Mouse (Mus musculus) neural tube, embryonic 15.5 days (tissue): ENCODE measurements around the gene Anxa11. TPM values are rescaled to one million over a fixed set of nuclear protein-coding genes. Genes with fewer than 3 reads are reported as not detected.

Experiments
- ATAC-seq: fragments of 200-750 bp; cut with Nextera tagmentation; 2 replicates; pipeline ENCODE4 v1.8.0; 2017; ENCODE audit warnings: mild to moderate bottlenecking, moderate TSS enrichment, moderate library complexity; ENCODE audit not compliant: low FRiP score
- H3K27ac ChIP-seq: fragments of 300-500 bp; sonication (generic); replicated peaks from 2 replicates; pipeline ENCODE4 v1.5.1; 2015; ENCODE audit warnings: mild to moderate bottlenecking, inconsistent platforms
- H3K27me3 ChIP-seq: fragments of 300-500 bp; sonication (generic); replicated peaks from 2 replicates; pipeline ENCODE4 v1.6.1; 2015; ENCODE audit warnings: inconsistent platforms
- H3K36me3 ChIP-seq: fragments of 300-500 bp; sonication (generic); 2 replicates; pipeline ENCODE4 v1.6.1; 2015; ENCODE audit warnings: inconsistent platforms
- H3K4me1 ChIP-seq: fragments of 300-500 bp; sonication (generic); 2 replicates; pipeline ENCODE4 v1.6.1; 2015; ENCODE audit warnings: inconsistent platforms
- H3K4me2 ChIP-seq: fragments of 300-500 bp; sonication (generic); 2 replicates; pipeline ENCODE4 v1.6.1; 2015; ENCODE audit warnings: inconsistent platforms, mild to moderate bottlenecking, moderate library complexity
- H3K4me3 ChIP-seq: fragments of 300-500 bp; sonication (generic); replicated peaks from 2 replicates; pipeline ENCODE4 v1.5.1; 2015; ENCODE audit warnings: mild to moderate bottlenecking, inconsistent platforms
- H3K9ac ChIP-seq: fragments of 300-500 bp; sonication (generic); replicated peaks from 2 replicates; pipeline ENCODE4 v1.6.1; 2015; ENCODE audit warnings: mild to moderate bottlenecking, inconsistent platforms
- H3K9me3 ChIP-seq: fragments of 300-500 bp; sonication (generic); replicated peaks from 2 replicates; pipeline ENCODE4 v1.6.1; 2016; ENCODE audit warnings: inconsistent platforms
- WGBS: fragments of 180-500 bp; shearing (Covaris S2); methylation state at CpG from one replicate; pipeline ENCODE4 v1.1.7; 2015; ENCODE audit warnings: mixed read lengths; 5-methylcytosine and 5-hydroxymethylcytosine counted together
- polyA plus RNA-seq: library from polyadenylated mRNA; unstranded; fragments of >200 nt; fragmentation: Nextera tagmentation; extraction: Ambion mirVana; gene quantifications from 2 replicates; pipeline ENCODE4 v1.2.1, GENCODE M21; 2015

Anxa11 gene
- polyA plus RNA-seq, 1 experiment from 2014 or later, result 2.3 TPM

DNA sequence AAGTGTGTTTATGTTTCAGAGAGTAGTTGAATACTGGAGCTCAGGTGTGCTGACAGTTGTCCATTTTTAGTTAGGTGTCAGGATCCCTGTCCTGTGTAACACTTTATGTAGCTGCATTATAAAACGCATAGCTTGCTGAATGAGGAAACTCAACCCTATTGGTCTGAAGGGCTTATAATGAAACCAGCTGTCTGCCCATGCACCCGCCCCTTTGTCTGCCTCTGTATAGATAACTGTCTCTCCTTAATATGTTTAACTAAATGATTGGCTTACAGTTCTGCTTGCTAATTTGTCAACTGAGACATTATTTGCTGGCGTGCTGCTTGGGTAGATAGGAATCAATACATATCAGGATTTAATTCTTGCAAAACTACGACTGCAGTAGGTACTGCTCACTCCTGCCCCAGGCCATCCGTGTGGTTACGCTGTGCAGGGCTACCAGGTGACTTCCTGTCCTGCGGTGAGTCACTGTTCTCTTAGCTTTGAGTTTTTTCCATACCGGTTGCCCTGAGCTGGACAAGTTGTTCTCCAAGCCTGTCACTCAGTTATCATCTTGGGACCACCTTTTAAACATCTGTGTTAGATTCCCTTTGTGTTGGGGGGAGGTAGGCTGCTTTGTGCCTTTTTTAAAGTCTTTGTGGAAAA lies 13.4 kb downstream of the Anxa11 start:
- WGBS, result 80% methylated on average over 8 of the region's 8 CpGs
- Histone ChIP-seq H3K36me3 (no peaks in the 10 kb centered on the region), H3K9ac (no peak overlapping the region), H3K4me1 (no peaks in the 10 kb centered on the region), H3K4me3 (no peak overlapping the region), H3K4me2 (no peak overlapping the region), H3K27ac (no peak overlapping the region), H3K27me3 (no peaks in the 10 kb centered on the region), H3K9me3 (no peaks in the 10 kb centered on the region)
- no peak for ATAC-seq

DNA sequence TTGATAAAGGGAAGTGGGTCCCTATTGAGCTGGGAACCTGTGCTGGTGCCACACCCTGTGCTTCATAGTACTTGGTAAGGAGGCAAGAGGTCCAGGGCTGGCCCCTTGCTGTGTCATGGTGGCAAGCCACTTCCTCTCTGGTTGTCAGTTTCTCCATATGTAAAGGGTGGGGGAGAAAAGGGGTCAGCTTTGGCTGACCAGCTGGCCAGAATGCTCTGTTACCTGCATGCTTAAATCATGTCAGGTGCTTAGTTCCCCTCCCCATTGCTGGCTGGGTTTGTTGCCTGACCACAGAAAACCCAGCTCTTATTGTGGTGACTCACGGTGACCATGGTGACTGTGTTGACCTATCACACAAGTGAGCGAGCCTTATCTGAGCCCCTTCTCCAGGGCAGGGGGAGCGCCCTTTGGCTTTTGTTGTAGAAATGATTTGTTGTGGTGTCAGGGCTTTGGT lies 15.2 kb downstream of the Anxa11 start:
- no peak overlapping the region for H3K4me2 ChIP-seq
- no peak overlapping the region for H3K27ac ChIP-seq
- no peak overlapping the region for H3K9ac ChIP-seq
- no peaks in the 10 kb centered on the region for H3K9me3 ChIP-seq
- H3K36me3 ChIP-seq, result no peaks in the 10 kb centered on the region
- no peaks in the 10 kb centered on the region for H3K27me3 ChIP-seq
- no peak overlapping the region for H3K4me3 ChIP-seq
- no peak for ATAC-seq
- 39% methylated on average over 3 of the region's 3 CpGs for WGBS
- no peaks in the 10 kb centered on the region for H3K4me1 ChIP-seq

DNA sequence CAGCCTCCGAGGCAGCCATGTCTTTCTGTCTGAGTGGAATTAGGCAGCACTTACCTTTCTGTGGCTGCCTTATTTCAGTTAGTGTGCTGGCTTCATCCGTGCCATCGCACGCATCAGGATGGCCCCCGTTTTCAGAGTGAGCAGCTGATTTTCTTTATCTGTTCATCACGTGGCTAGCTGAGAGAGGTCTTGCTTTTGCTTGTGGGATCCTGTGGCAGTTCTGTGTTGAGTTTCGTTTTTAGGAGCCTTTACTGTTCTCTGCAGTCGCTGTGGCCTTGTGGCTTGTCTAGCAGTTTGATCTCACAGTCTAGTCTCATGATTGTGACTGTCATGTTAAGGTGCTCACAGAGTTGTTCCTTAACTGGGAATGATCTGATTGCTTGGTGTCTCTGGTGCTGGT lies 16.0 kb downstream of the Anxa11 start:
- H3K4me1 ChIP-seq, result no peaks in the 10 kb centered on the region
- no peak for ATAC-seq
- no peak overlapping the region for H3K9ac ChIP-seq
- H3K36me3 ChIP-seq, result no peaks in the 10 kb centered on the region
- H3K4me3 ChIP-seq, result no peak overlapping the region
- H3K9me3 ChIP-seq, result no peaks in the 10 kb centered on the region
- no peak overlapping the region for H3K27ac ChIP-seq
- WGBS, result 90% methylated on average over 8 of the region's 8 CpGs
- no peak overlapping the region for H3K4me2 ChIP-seq
- H3K27me3 ChIP-seq, result no peaks in the 10 kb centered on the region

DNA sequence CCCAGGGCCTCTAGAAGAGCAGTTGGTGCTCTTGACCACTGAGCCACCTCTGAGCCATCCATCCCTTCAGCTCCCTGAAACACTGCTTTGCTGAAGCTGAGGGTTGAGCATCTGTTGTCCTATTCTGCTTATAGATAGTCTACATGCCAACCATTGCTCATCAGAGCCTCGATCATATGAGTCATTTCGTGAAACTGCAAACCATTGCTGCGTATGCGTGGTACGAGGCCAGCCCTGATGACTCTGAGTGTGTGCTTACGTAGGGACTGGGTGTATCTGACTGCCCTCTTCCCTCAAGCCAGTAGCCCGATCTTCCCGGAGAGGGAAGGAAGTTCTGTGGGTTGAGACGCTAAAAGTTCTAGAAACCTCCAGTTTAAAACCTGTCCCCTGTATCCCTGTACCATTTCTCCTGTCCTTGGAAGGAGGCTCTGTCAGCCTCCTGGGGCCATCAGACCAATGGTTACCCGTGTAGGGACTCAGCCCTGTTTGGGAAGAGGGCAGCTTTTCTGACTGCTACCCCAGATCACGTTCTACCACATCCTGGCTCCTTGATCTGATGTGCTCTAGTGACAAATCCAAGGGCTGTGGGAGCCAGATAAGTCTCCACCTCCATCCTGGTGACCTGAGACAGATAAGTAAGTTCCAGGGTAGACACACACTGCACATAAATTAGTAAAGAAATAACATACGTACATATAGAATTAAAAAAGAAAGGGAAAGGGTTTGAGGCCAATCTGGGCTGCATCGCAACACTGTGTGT lies 20.0 kb downstream of the Anxa11 start:
- WGBS, result 89% methylated on average over 13 of the region's 13 CpGs
- no peaks in the 10 kb centered on the region for H3K4me1 ChIP-seq
- no peaks in the 10 kb centered on the region for H3K36me3 ChIP-seq

DNA sequence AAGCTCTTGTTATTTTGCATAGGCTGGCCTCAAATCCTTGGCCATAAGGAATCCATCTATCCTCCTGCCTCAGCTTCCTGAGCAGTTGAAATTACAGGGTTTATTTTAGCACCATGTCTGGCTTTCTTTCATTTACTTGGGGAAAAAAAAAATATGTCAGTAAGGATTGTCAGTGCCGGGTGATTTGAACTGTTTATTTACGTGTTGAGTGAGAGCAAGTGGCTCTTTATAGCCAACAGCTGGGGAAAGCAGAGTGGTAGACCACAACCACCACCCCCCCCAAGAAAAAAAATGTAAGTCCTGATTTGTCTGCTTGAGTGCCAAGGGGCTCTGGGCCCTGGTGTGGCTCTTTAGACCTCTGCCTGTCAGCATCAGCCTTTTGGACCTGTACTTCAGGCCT lies 21.8 kb downstream of the Anxa11 start:
- no peaks in the 10 kb centered on the region for H3K36me3 ChIP-seq
- H3K9ac ChIP-seq, result no peak overlapping the region
- no peak overlapping the region for H3K27ac ChIP-seq
- no peaks in the 10 kb centered on the region for H3K27me3 ChIP-seq
- no peak for ATAC-seq
- H3K4me1 ChIP-seq, result no peaks in the 10 kb centered on the region
- no peak overlapping the region for H3K4me3 ChIP-seq
- 80% methylated on average over 2 of the region's 2 CpGs for WGBS
- no peak overlapping the region for H3K4me2 ChIP-seq
- H3K9me3 ChIP-seq, result no peaks in the 10 kb centered on the region

More for the DNA sequence above, 20.0 kb downstream of the Anxa11 start:
- Histone ChIP-seq H3K9me3 (no peaks in the 10 kb centered on the region), H3K4me2 (no peak overlapping the region), H3K4me3 (no peak overlapping the region), H3K27ac (no peak overlapping the region), H3K9ac (no peak overlapping the region), H3K27me3 (no peaks in the 10 kb centered on the region)
- no peak for ATAC-seq

DNA sequence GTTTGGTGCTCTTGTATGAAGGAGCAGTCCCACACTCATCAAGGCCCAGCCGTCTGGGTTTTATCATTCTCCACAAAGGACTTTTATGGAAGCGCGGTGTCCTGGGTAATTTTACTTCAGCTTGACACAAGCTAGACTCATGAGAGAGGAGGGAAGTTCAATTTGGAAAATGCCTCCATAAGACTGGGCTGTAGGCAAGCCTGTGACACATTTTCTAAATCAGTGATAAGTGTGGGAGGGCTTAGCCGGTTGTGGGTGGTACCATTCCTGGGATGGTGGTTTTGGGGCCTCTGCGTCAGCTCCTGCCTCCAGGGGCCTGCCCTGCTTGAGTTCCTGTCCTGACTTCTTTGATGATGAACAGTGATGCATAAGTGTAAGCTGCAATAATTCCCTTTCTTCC lies 23.3 kb downstream of the Anxa11 start:
- no peak overlapping the region for H3K27ac ChIP-seq
- WGBS, result 84% methylated on average over 5 of the region's 5 CpGs
- no peaks in the 10 kb centered on the region for H3K4me1 ChIP-seq
- no peaks in the 10 kb centered on the region for H3K27me3 ChIP-seq
- ATAC-seq, result no peak
- no peaks in the 10 kb centered on the region for H3K9me3 ChIP-seq
- no peak overlapping the region for H3K9ac ChIP-seq
- no peak overlapping the region for H3K4me2 ChIP-seq
- H3K36me3 ChIP-seq, result no peaks in the 10 kb centered on the region
- no peak overlapping the region for H3K4me3 ChIP-seq

DNA sequence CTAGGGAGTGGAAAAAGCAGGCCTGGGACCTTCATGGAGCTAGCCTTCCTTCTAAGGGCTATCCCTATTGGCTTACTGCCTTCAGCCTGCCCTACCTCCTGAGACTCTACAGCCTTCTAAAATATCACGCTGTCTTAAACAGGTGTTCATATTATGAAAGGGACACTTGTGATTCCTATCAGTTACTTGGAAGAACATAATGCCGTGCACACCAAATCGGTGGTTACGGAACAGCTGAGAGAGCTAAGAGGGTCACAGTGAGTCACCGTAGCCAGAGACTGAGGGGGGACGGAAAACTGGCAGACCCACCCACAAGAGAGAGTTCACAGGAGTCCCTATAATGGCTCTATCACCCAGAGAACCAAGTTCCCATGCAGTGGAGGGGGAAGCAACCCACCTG lies 24.4 kb downstream of the Anxa11 start:
- no peak overlapping the region for H3K4me3 ChIP-seq
- 87% methylated on average over 6 of the region's 6 CpGs for WGBS
- H3K4me1 ChIP-seq, result no peaks in the 10 kb centered on the region
- H3K27me3 ChIP-seq, result no peaks in the 10 kb centered on the region
- H3K36me3 ChIP-seq, result no peaks in the 10 kb centered on the region
- H3K9me3 ChIP-seq, result no peaks in the 10 kb centered on the region
- ATAC-seq, result no peak
- no peak overlapping the region for H3K4me2 ChIP-seq
- H3K9ac ChIP-seq, result no peak overlapping the region
- no peak overlapping the region for H3K27ac ChIP-seq

DNA sequence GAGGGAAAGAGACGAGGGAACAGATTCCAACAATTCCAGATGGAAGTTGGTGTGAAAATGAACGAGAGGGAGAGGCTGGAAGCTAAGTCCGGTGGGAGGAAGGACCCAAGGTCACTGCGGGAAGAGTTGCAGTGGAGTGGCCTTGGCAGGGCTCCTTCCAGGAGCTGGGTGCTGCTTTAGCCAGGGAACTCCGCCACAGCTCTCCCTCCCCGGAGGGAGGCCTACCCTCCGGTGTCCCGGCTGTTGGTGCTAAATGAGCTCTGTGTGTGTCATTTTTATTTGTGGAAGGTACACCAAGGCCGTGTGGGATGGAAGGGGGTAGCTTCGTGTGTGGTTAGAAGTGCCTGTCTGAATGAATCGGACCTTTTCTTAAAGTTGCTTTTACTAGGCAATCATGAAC lies 24.9 kb downstream of the Anxa11 start:
- no peak overlapping the region for H3K27ac ChIP-seq
- no peak for ATAC-seq
- no peaks in the 10 kb centered on the region for H3K9me3 ChIP-seq
- no peak overlapping the region for H3K9ac ChIP-seq
- no peaks in the 10 kb centered on the region for H3K27me3 ChIP-seq
- no peak overlapping the region for H3K4me2 ChIP-seq
- H3K4me3 ChIP-seq, result no peak overlapping the region
- 80% methylated on average over 11 of the region's 11 CpGs for WGBS
- no peaks in the 10 kb centered on the region for H3K36me3 ChIP-seq
- no peaks in the 10 kb centered on the region for H3K4me1 ChIP-seq

DNA sequence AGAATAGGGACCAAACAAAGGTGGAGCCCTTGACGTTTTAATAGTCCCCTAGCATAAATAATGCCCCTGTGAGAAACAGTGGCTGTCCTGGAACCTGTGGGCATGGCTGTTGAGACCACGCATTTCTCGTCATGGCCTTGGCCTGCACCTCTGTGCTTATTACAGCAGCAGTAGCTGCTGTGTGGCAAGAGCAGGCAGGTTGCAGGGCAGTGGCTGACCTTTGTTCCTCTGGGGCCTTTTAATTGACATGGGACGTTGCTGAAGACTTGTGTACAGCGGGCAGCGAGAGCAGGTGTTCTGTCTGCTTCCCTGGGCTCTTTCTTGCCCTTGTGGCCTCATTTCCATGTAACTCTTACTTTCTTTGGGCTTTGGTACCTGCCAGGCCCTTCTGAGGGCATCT lies 25.9 kb downstream of the Anxa11 start:
- H3K36me3 ChIP-seq, result no peaks in the 10 kb centered on the region
- H3K4me2 ChIP-seq, result no peak overlapping the region
- H3K27ac ChIP-seq, result no peak overlapping the region
- H3K9me3 ChIP-seq, result no peaks in the 10 kb centered on the region
- WGBS, result 63% methylated on average over 6 of the region's 6 CpGs
- no peak overlapping the region for H3K9ac ChIP-seq
- H3K4me1 ChIP-seq, result peaks cover 3% of the 10 kb centered on the region; the same call in 1 of the 2 replicates
- no peak overlapping the region for H3K4me3 ChIP-seq
- no peak for ATAC-seq
- H3K27me3 ChIP-seq, result no peaks in the 10 kb centered on the region

DNA sequence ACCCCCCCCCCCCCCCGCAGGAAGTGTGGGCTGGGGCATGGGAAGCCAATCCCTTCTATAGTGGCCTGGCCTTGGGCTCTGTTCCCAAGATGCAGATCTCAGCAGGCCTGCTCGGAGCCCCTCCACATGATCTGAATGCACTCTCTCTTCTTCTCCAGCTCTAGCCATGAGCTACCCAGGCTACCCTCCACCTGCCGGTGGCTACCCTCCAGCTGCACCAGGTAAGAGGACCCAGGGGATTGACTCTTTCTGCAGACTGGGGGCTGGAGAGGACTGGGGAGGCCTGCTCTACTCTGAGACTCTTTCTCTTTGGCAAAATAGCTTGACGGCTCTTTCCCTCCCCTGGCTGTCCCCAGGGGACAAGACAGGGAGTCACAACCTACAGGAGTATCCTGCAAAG lies 26.8 kb downstream of the Anxa11 start:
- H3K4me2 ChIP-seq, result no peak overlapping the region
- H3K36me3 ChIP-seq, result no peaks in the 10 kb centered on the region
- H3K9me3 ChIP-seq, result no peaks in the 10 kb centered on the region
- no peaks in the 10 kb centered on the region for H3K27me3 ChIP-seq
- WGBS, result 69% methylated on average over 3 of the region's 4 CpGs
- peaks cover 7% of the 10 kb centered on the region; the same call in 1 of the 2 replicates for H3K4me1 ChIP-seq
- H3K9ac ChIP-seq, result no peak overlapping the region
- no peak overlapping the region for H3K4me3 ChIP-seq
- no peak for ATAC-seq
- no peak overlapping the region for H3K27ac ChIP-seq

DNA sequence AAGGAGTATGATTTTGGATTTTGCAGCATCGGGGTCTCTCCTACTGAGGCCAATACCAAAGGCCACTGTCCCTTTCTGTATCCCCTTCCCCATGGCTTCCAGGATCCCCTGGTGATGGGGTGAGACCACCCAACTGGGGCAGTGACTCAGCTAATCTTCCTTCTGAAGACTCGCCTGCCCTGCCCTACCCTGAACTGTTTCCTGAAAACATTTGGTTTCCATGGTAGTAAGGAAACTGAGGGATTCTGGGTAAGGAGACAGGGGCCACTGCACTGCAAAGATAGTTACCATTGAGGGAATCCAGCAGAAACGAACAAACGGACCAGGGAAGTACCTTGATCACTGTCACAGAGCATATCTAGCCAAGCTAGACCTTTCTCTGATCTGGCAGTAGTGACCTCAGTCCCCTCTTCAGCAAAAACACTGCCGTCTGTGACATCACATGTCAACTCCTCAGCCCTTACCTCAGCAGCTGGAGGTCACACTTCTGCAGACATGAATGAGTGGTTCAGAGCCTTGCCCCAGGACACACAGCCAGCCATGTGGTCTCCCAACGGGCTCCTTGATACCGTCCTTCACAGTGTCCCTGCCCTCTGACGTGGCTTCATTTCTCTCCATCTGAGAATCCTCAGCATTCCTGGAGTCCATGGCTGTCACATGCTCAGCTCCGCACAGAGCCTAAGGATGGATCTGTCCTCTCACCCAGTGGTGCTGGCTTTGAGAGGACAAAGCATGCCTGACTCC lies 27.4 kb downstream of the Anxa11 start:
- Histone ChIP-seq H3K4me3 (no peak overlapping the region), H3K4me1 (peaks cover 7% of the 10 kb centered on the region; the same call in 1 of the 2 replicates), H3K9me3 (no peaks in the 10 kb centered on the region), H3K27me3 (no peaks in the 10 kb centered on the region), H3K9ac (no peak overlapping the region), H3K4me2 (no peak overlapping the region), H3K27ac (no peak overlapping the region), H3K36me3 (no peaks in the 10 kb centered on the region)
- WGBS, result 69% methylated on average over 9 of the region's 9 CpGs
- no peak for ATAC-seq
